Mouse (Mus musculus) forebrain, embryonic 14.5 days (tissue): ENCODE data around the gene Cxxc4. TPM values are rescaled to one million over a fixed set of nuclear protein-coding genes. Genes with fewer than 3 reads are reported as not detected.
A peak's percentile ranks its signal among the peaks of the same experiment; 100 is the strongest.

Experiments
- ATAC-seq: fragments of 200-750 bp; cut with Nextera tagmentation; 2 replicates; pipeline ENCODE4 v1.8.0; 2017; ENCODE audit warnings: mild to moderate bottlenecking, moderate library complexity
- DNase-seq: peaks from one replicate; pipeline ENCODE4 v3.0.0-alpha.2; 2015; ENCODE audit warnings: low spot score
- H3K27ac ChIP-seq: fragments of 300-500 bp; sonication (generic); 2 replicates; pipeline ENCODE4 v1.5.1; 2014; ENCODE audit warnings: low read depth, mild to moderate bottlenecking, control low read depth, low read length, moderate library complexity
- H3K27me3 ChIP-seq: fragments of 300-500 bp; sonication (generic); replicated peaks from 2 replicates; pipeline ENCODE4 v1.6.1; 2014; ENCODE audit warnings: low read length, control low read depth, mixed read lengths; ENCODE audit not compliant: control insufficient read depth, insufficient read depth
- H3K36me3 ChIP-seq: fragments of 300-500 bp; sonication (generic); 2 replicates; pipeline ENCODE4 v1.6.1; 2014; ENCODE audit warnings: low read length, control low read depth; ENCODE audit not compliant: control insufficient read depth, insufficient read depth
- H3K4me1 ChIP-seq: fragments of 300-500 bp; sonication (generic); 2 replicates; pipeline ENCODE4 v1.6.1; 2014; ENCODE audit warnings: antibody characterized with exemption, low read length, control low read depth; ENCODE audit not compliant: control insufficient read depth, insufficient read depth
- H3K4me2 ChIP-seq: fragments of 300-500 bp; sonication (generic); 2 replicates; pipeline ENCODE4 v1.6.1; 2014; ENCODE audit warnings: mild to moderate bottlenecking, control low read depth, low read length
- H3K4me3 ChIP-seq: fragments of 300-500 bp; sonication (generic); 2 replicates; pipeline ENCODE4 v1.5.1; 2014; ENCODE audit warnings: low read depth, low read length, control low read depth
- H3K9ac ChIP-seq: fragments of 300-500 bp; sonication (generic); 2 replicates; pipeline ENCODE4 v1.6.1; 2014; ENCODE audit warnings: mild to moderate bottlenecking, low read length, control low read depth, moderate library complexity
- H3K9me3 ChIP-seq: fragments of 300-500 bp; sonication (generic); replicated peaks from 2 replicates; pipeline ENCODE4 v1.6.1; 2016; ENCODE audit warnings: low read length, control low read depth, mixed read lengths; ENCODE audit not compliant: control insufficient read depth
- WGBS: fragments of 180-500 bp; shearing (Covaris S2); extraction: QIAGEN DNeasy Blood & Tissue Kit; methylation state at CpG from one replicate; pipeline ENCODE4 v1.1.7; 2014; 5-methylcytosine and 5-hydroxymethylcytosine counted together
- polyA plus RNA-seq: library from polyadenylated mRNA; unstranded; fragments of >200 nt; fragmentation: Nextera tagmentation; extraction: Ambion mirVana; gene quantifications from 2 replicates; pipeline ENCODE4 v1.2.1, GENCODE M21; 2014

Gene Cxxc4
- polyA plus RNA-seq, 1 experiment from 2014 or later: 18.2 TPM

DNA sequence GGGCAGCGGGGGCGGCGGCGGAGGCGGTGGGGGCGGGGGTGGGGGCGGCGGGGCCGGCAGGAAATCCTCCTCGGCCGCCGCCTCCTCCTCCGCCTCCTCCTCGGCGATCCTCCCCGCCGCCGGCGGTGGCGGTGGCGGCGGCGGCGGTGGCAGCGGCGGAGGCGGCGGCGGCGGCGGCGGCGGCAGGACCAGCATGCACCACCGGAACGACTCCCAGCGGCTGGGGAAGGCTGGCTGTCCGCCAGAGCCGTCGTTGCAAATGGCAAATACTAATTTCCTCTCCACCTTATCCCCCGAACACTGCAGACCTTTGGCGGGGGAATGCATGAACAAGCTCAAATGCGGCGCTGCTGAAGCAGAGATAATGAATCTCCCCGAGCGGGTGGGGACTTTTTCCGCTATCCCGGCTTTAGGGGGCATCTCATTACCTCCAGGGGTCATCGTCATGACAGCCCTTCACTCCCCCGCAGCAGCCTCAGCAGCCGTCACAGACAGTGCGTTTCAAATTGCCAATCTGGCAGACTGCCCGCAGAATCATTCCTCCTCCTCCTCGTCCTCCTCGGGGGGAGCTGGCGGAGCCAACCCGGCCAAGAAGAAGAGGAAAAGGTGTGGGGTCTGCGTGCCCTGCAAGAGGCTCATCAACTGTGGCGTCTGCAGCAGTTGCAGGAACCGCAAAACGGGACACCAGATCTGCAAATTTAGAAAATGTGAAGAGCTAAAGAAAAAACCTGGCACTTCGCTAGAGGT, 3.9 kb downstream of the Cxxc4 start:
- Histone ChIP-seq H3K27me3 (no peaks in the 10 kb centered on the region), H3K36me3 (no peaks in the 10 kb centered on the region), H3K4me3 (peak overlapping the region; percentile 69), H3K27ac (peak overlapping the region; percentile 99), H3K9me3 (no peaks in the 10 kb centered on the region), H3K4me2 (peak overlapping the region; percentile 86), H3K9ac (peak overlapping the region; percentile 88), H3K4me1 (peaks cover 11% of the 10 kb centered on the region; the same call in 1 of the 2 replicates)
- ATAC-seq (peak; percentile 30), DNase-seq (peak; percentile 88)
- under 1% methylated on average over 58 of the region's 61 CpGs for WGBS

DNA sequence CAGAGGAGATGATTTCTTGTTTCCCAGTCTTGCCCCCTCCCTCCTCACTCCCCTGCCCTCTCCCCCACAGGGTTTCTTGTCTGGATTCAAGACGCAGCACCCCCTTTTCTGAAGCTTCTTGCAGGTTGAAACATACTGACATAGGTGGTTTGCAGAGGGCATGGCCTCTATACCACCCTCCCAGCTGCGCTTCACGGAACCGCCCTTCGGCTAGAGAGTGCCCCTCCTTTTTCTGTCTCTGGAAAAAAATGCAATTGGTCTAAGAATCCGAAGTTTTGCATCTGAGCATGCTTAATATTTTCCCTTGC, 4.4 kb downstream of the Cxxc4 start:
- no peaks in the 10 kb centered on the region for H3K9me3 ChIP-seq
- ATAC-seq (no peak), DNase-seq (no peak)
- peak overlapping the region; percentile 88 for H3K9ac ChIP-seq
- H3K36me3 ChIP-seq: no peaks in the 10 kb centered on the region
- peak overlapping the region; percentile 86 for H3K4me2 ChIP-seq
- H3K4me3 ChIP-seq: peak overlapping the region; percentile 69
- WGBS: 3% methylated on average over 6 of the region's 6 CpGs
- peak overlapping the region; percentile 99 for H3K27ac ChIP-seq
- no peaks in the 10 kb centered on the region for H3K27me3 ChIP-seq
- peaks cover 11% of the 10 kb centered on the region; the same call in 1 of the 2 replicates for H3K4me1 ChIP-seq

DNA sequence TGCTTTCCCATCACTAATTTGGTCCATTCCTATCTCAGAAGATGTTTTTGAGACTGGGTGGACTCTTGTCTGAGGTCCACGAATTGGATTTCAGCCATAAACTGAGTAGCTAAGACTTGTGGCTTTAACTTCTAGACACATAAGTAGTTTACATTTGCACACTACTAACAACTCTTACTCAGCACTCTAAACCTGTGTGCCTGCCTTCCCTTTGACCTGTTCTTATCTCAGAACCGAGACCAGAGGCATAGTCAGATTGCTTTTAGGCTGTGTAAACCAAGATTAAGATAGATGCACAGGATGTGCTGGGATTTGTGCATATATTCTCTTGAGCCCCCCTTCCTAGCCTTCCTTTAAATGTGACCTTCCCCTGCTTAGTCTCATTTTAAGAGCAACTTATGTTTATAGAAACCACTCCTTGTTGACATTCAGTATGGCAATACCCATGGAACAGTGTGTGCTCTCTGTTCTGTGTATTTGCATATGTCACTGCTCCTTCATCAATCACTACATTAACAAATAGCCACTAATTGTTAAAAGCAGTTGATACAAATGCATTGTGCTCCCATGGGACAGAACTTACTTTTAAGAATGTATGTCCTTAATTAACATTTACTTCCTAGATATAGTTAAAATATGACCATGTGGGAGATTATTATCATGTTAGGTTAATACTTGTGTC, 7.0 kb downstream of the Cxxc4 start:
- no peak overlapping the region for H3K27ac ChIP-seq
- H3K36me3 ChIP-seq: no peaks in the 10 kb centered on the region
- no peak overlapping the region for H3K9ac ChIP-seq
- DNase-seq (no peak), ATAC-seq (no peak)
- 65% methylated on average over 2 of the region's 2 CpGs for WGBS
- no peaks in the 10 kb centered on the region for H3K9me3 ChIP-seq
- H3K4me2 ChIP-seq: peak overlapping the region; percentile 41
- peaks cover 11% of the 10 kb centered on the region; the same call in 1 of the 2 replicates for H3K4me1 ChIP-seq
- H3K27me3 ChIP-seq: no peaks in the 10 kb centered on the region
- H3K4me3 ChIP-seq: no peak overlapping the region

DNA sequence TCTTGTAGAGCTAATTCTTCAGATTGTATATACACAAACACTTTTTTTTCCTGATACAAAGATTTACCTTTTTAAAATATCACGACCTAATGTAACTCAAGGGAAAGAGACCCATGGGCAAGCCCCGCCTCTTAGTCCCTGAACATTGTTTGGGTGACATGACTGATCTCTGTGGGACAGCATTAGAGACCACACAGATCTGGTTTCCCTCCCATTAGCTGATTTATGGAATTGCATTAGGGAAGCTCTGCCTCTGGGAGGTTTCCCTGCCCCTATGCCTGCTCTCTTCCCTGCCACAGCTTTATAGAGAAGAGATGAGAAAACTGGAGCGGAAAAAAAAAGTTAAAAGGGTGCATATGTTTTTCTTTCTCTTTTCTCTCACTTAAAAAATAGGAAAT, 7.6 kb downstream of the Cxxc4 start:
- Histone ChIP-seq H3K4me3 (no peak overlapping the region), H3K36me3 (no peaks in the 10 kb centered on the region), H3K27ac (no peak overlapping the region), H3K9ac (no peak overlapping the region), H3K4me2 (peak overlapping the region; percentile 16), H3K9me3 (no peaks in the 10 kb centered on the region), H3K4me1 (peaks cover 11% of the 10 kb centered on the region; the same call in 1 of the 2 replicates), H3K27me3 (no peaks in the 10 kb centered on the region)
- ATAC-seq (no peak), DNase-seq (no peak)
- WGBS: 34% methylated on average over 3 of the region's 3 CpGs

DNA sequence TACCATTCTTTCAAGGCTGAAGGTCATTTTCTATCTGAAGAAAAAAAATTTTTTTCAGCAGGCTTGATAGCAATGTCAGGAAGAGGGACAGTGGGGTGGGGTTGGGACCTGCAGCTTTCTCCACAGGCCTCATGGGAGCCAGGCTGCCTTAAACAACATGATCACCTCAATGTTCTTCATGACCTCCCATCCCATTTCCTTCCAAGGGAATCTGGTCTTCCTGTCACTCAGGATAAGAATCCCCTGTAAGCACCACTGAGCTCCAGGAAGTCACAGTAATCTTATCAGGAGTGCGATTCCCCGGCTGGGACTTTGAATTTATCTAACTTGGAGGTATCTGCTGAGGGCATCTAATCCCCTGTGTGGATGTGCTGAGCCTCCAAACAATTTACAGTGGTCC, 17.9 kb downstream of the Cxxc4 start:
- no peaks in the 10 kb centered on the region for H3K9me3 ChIP-seq
- 68% methylated on average over 2 of the region's 2 CpGs for WGBS
- no peaks in the 10 kb centered on the region for H3K27me3 ChIP-seq
- DNase-seq (no peak), ATAC-seq (no peak)
- H3K4me3 ChIP-seq: no peak overlapping the region
- H3K9ac ChIP-seq: no peak overlapping the region
- H3K4me2 ChIP-seq: no peak overlapping the region
- no peaks in the 10 kb centered on the region for H3K36me3 ChIP-seq
- no peaks in the 10 kb centered on the region; the same call in 1 of the 2 replicates for H3K4me1 ChIP-seq
- no peak overlapping the region for H3K27ac ChIP-seq

DNA sequence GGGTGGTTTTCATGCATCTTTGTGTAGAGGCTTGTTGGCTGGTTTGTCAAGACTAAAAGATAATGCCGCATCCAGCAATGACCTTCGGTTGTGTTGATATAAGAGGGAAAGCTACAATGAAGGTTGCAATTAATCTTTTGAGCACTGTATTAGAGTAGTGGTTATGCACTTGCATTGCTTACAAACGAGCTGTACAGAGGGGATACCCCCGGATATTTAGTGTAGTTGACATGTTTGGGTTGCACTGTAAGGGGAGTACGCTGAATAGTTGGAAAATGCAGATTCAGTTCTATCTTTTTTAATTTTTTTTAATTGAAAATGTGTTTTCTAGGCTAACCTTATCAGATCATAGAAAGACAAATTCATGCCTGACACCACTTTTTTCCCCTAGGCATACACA, 22.4 kb downstream of the Cxxc4 start:
- 31% methylated on average over 5 of the region's 5 CpGs for WGBS
- no peak for ATAC-seq

DNA sequence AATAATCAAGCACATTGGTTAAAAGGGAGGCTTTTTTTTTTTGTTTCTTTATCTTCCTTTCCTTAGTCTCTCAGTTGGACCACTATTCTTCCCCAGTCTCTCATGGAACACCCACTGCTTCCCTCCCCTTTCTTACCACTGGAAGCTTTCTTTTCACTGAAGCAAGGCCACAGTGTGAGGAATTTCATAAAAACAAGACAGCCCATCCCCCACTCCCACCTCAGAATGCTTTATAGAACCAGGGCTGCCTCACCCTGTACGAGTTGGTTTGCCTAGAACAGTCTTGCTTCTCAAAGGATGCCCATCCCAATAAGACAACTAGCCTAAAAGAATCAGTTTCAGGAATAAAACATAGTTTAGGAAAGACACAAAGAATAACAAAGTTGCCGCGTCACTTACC, 23.0 kb downstream of the Cxxc4 start:
- H3K36me3 ChIP-seq: no peaks in the 10 kb centered on the region
- no peak overlapping the region for H3K27ac ChIP-seq
- no peak overlapping the region for H3K4me3 ChIP-seq
- DNase-seq (peak; percentile 48), ATAC-seq (peak; percentile 68)
- no peaks in the 10 kb centered on the region; the same call in 1 of the 2 replicates for H3K4me1 ChIP-seq
- WGBS: 24% methylated on average over 3 of the region's 3 CpGs
- H3K9me3 ChIP-seq: no peaks in the 10 kb centered on the region
- H3K27me3 ChIP-seq: no peaks in the 10 kb centered on the region
- 0 out of 2 replicates have a peak overlapping the region, but pooled peaks have one; percentile 0 for H3K4me2 ChIP-seq
- no peak overlapping the region for H3K9ac ChIP-seq

More for the DNA sequence above, 22.4 kb downstream of the Cxxc4 start:
- Histone ChIP-seq H3K4me1 (no peaks in the 10 kb centered on the region; the same call in 1 of the 2 replicates), H3K9ac (no peak overlapping the region), H3K9me3 (no peaks in the 10 kb centered on the region), H3K27me3 (no peaks in the 10 kb centered on the region), H3K36me3 (no peaks in the 10 kb centered on the region), H3K4me2 (no peak overlapping the region), H3K27ac (no peak overlapping the region), H3K4me3 (no peak overlapping the region)
- DNase-seq: no peak

DNA sequence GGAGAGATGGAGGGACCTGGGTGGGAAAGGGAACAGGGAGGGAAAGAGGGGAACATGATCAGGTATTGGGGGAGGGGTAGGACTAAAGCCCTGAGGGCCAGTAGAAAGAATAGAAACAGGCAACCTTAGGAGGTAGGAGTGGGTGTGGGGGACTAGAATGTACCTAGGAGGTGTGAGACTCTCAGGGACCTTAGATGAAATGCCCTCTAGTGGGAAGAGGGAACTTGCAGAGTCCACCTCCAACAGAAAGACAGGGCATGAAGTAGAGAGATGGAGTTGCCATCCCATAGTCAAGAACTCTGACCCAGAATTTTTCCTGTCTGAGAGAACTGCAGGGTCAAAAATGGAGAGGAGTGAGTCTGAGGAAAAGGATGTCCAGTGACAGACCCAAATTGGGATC, 43.4 kb downstream of the Cxxc4 start:
- Histone ChIP-seq H3K9me3 (no peaks in the 10 kb centered on the region), H3K4me3 (no peak overlapping the region), H3K27ac (no peak overlapping the region), H3K4me2 (no peak overlapping the region), H3K4me1 (peaks cover 8% of the 10 kb centered on the region; the same call in 1 of the 2 replicates), H3K9ac (no peak overlapping the region), H3K27me3 (no peaks in the 10 kb centered on the region), H3K36me3 (no peaks in the 10 kb centered on the region)
- DNase-seq (no peak), ATAC-seq (no peak)
